Mouse (Mus musculus): ENCODE data around the gene Cep112. TPM values are rescaled to one million over a fixed set of nuclear protein-coding genes. Genes with fewer than 3 reads are reported as not detected.

Gene Cep112
- polyA plus RNA-seq, 1 experiment from 2014 or later = 14.6 TPM

DNA sequence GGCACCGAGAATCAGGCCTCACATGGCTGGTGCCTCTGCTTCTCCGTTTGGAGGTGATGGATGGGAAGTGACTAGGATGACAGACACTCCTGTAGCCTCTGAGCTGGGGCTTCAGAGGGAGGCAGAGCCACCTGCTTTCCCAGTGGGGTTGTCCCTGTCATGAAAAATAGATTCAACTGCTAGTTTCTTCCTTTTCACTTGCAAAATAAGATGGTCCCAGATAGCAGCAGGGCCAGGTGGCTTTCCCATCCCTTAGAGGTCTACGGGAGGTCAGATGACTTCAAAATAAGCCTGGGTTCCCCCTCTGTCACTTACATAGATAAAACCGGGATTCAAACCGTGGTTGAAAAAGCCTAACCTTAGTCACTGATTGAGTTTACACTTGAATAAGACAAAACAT lies 452.5 kb downstream of the Cep112 start:
- H3K4me3 ChIP-seq (ENCODE audit: low read depth, low read length) = no peak overlapping the region
- no peaks in the 10 kb centered on the region for H3K4me1 ChIP-seq (ENCODE audit: control insufficient read depth, insufficient read depth, low read length)
- DNase-seq (ENCODE audit: low spot score) (no peak), ATAC-seq (no peak)
- no peak overlapping the region for H3K9ac ChIP-seq (ENCODE audit: low read length)
- H3K27ac ChIP-seq (ENCODE audit: low read depth, low read length) = no peak overlapping the region
- H3K4me2 ChIP-seq (ENCODE audit: low read length) = no peak overlapping the region
- H3K9me3 ChIP-seq (replicated peaks; ENCODE audit: control insufficient read depth, low read length) = no peaks in the 10 kb centered on the region
- no peaks in the 10 kb centered on the region for H3K36me3 ChIP-seq (ENCODE audit: control insufficient read depth, insufficient read depth, low read length)
- WGBS = 85% methylated on average over 5 of the region's 5 CpGs
- H3K27me3 ChIP-seq (replicated peaks; ENCODE audit: control insufficient read depth, insufficient read depth, low read length) = no peaks in the 10 kb centered on the region

DNA sequence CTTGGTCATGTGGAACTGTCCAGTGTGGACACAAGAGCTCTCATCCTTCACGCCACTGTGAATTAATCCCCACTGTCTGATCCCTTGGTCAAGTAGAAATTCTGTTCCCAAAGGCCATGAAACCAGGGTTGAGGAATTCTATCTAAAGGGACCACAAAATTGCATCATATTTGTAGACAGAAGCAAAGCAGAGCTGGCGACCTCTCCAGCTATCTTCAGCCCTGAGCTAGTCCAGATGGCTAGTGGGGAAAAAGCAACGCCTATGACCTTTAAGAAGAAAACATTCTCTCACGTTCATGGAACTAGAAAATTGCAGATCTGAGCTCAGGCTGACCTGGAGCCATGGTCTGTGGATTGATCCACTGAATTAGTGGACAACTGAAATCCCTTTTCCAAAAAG lies 455.6 kb downstream of the Cep112 start:
- DNase-seq (ENCODE audit: low spot score) = no peak
- H3K9ac ChIP-seq (ENCODE audit: low read length) = no peak overlapping the region
- no peak overlapping the region for H3K4me3 ChIP-seq (ENCODE audit: low read depth, low read length)
- H3K36me3 ChIP-seq (ENCODE audit: control insufficient read depth, insufficient read depth, low read length) = no peaks in the 10 kb centered on the region
- H3K4me2 ChIP-seq (ENCODE audit: low read length) = no peak overlapping the region
- H3K27me3 ChIP-seq (replicated peaks; ENCODE audit: control insufficient read depth, insufficient read depth, low read length) = no peaks in the 10 kb centered on the region
- H3K27ac ChIP-seq (ENCODE audit: low read depth, low read length) = no peak overlapping the region
- no peaks in the 10 kb centered on the region for H3K4me1 ChIP-seq (ENCODE audit: control insufficient read depth, insufficient read depth, low read length)
- no peak for ATAC-seq
- WGBS = 92% methylated on average over 4 of the region's 4 CpGs
- H3K9me3 ChIP-seq (replicated peaks; ENCODE audit: control insufficient read depth, low read length) = no peaks in the 10 kb centered on the region

DNA sequence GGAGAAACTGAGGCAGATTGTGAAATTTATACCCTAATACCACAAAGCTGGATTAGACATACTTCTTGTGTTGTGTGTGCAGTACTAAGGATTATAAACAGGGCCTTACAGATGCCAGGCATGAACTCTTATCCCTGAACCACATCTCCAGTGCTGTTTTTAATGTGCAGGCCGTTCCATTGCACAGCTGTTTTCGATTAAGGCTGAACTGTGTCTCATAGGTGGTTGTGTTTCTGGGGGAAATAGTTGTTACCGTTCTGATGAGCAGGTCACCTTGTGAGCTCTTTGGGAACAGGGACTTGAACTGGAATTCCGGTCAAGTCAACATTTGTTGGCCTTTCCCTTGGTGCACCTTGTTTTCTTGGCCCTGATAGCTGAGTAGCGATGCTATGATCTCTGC lies 456.7 kb downstream of the Cep112 start:
- no peak overlapping the region for H3K4me2 ChIP-seq (ENCODE audit: low read length)
- H3K9ac ChIP-seq (ENCODE audit: low read length) = no peak overlapping the region
- H3K27me3 ChIP-seq (replicated peaks; ENCODE audit: control insufficient read depth, insufficient read depth, low read length) = no peaks in the 10 kb centered on the region
- H3K36me3 ChIP-seq (ENCODE audit: control insufficient read depth, insufficient read depth, low read length) = no peaks in the 10 kb centered on the region
- ATAC-seq (no peak), DNase-seq (ENCODE audit: low spot score) (no peak)
- no peak overlapping the region for H3K4me3 ChIP-seq (ENCODE audit: low read depth, low read length)
- 93% methylated on average over 5 of the region's 5 CpGs for WGBS
- H3K4me1 ChIP-seq (ENCODE audit: control insufficient read depth, insufficient read depth, low read length) = no peaks in the 10 kb centered on the region
- no peak overlapping the region for H3K27ac ChIP-seq (ENCODE audit: low read depth, low read length)
- no peaks in the 10 kb centered on the region for H3K9me3 ChIP-seq (replicated peaks; ENCODE audit: control insufficient read depth, low read length)

DNA sequence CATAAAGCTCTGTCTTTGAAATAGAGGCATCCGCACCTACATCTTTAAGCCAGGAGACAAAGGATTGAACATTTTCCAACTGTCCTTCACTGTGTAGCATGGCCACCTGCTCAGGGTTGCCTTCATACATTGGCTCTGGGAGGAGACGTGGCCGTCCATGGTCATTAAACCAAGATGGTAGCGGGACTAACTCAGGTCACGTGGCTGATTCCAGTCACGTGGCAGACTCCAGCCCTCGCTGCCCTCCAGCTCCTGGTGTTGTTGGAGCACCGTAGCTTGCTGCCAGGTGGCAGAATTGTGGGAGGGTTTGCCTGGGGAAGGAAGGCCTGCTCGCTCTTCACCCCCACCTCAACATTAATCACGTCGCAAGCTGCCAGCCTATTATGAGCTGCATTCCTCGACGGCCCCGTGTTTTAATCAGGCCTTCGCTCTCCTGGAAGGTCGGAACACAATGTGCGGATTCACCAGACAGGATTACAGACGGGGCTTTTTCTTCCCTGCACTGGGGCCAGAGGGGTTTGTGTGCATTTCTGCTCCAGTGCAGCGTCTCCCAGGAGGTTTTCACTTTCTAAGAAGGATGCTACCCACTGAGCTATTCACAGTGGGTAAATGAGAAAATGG lies 460.4 kb downstream of the Cep112 start:
- H3K27me3 ChIP-seq (replicated peaks; ENCODE audit: control insufficient read depth, insufficient read depth, low read length) = no peaks in the 10 kb centered on the region
- no peak overlapping the region for H3K4me2 ChIP-seq (ENCODE audit: low read length)
- peaks cover 3% of the 10 kb centered on the region; the same call in 1 of the 2 replicates for H3K4me1 ChIP-seq (ENCODE audit: control insufficient read depth, insufficient read depth, low read length)
- H3K27ac ChIP-seq (ENCODE audit: low read depth, low read length) = no peak overlapping the region
- peak; percentile 33 for DNase-seq (ENCODE audit: low spot score)
- 17% methylated on average over 19 of the region's 19 CpGs for WGBS
- no peak overlapping the region for H3K4me3 ChIP-seq (ENCODE audit: low read depth, low read length)
- H3K9ac ChIP-seq (ENCODE audit: low read length) = no peak overlapping the region
- no peaks in the 10 kb centered on the region for H3K36me3 ChIP-seq (ENCODE audit: control insufficient read depth, insufficient read depth, low read length)
- H3K9me3 ChIP-seq (replicated peaks; ENCODE audit: control insufficient read depth, low read length) = no peaks in the 10 kb centered on the region
- 0 out of 2 replicates have a peak, but pooled peaks have one; percentile 32 for ATAC-seq

DNA sequence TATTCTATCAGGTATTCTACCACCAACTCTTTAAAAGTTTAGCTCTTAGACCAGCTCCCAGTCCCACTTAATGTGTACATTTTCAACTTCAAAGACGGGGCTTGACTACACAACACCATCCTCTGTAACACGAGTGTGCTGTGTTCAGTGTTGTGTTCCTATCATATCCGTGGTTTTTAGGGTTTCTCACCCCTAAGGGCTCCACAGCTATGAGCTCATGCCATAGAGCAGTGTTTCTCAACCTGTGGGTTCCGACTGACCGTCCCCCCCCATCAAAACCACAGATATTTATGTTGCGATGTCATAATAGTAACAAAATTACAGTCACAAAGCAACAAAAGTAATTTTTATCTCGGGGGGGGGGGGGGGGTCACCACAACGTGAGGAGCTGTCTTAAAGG lies 461.1 kb downstream of the Cep112 start:
- Histone ChIP-seq H3K36me3 (ENCODE audit: control insufficient read depth, insufficient read depth, low read length) (no peaks in the 10 kb centered on the region), H3K9me3 (replicated peaks; ENCODE audit: control insufficient read depth, low read length) (no peaks in the 10 kb centered on the region), H3K9ac (ENCODE audit: low read length) (no peak overlapping the region), H3K4me1 (ENCODE audit: control insufficient read depth, insufficient read depth, low read length) (peaks cover 8% of the 10 kb centered on the region; the same call in 1 of the 2 replicates), H3K4me2 (ENCODE audit: low read length) (no peak overlapping the region), H3K27ac (ENCODE audit: low read depth, low read length) (no peak overlapping the region), H3K27me3 (replicated peaks; ENCODE audit: control insufficient read depth, insufficient read depth, low read length) (no peaks in the 10 kb centered on the region), H3K4me3 (ENCODE audit: low read depth, low read length) (no peak overlapping the region)
- ATAC-seq (no peak), DNase-seq (ENCODE audit: low spot score) (no peak)
- 54% methylated on average over 8 of the region's 8 CpGs for WGBS

DNA sequence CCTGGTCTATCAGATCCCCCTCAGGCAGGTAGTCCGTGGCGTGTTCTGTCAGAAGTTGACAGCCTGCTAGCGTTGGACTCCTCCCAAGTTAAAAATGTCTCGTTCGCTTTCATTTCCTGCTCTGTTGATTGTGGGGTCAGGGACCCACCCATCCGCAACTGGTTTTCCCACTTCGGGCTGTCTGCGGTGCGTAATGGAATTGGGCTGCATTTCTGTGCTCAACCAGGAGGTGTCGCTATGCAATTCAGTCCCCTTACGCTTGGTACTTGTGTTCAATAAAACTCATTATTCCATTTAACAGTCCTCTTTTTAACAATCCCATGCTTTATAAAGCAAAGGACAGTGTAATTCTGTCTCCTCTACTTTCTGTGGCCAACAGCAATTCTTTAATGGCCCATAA lies 464.1 kb downstream of the Cep112 start:
- 62% methylated on average over 11 of the region's 11 CpGs for WGBS
- Histone ChIP-seq H3K27me3 (replicated peaks; ENCODE audit: control insufficient read depth, insufficient read depth, low read length) (0 out of 2 replicates have a peak, but pooled peaks cover 2% of the 10 kb centered on the region), H3K9ac (ENCODE audit: low read length) (no peak overlapping the region), H3K36me3 (ENCODE audit: control insufficient read depth, insufficient read depth, low read length) (no peaks in the 10 kb centered on the region), H3K4me1 (ENCODE audit: control insufficient read depth, insufficient read depth, low read length) (peaks cover 23% of the 10 kb centered on the region), H3K27ac (ENCODE audit: low read depth, low read length) (no peak overlapping the region), H3K9me3 (replicated peaks; ENCODE audit: control insufficient read depth, low read length) (no peaks in the 10 kb centered on the region), H3K4me3 (ENCODE audit: low read depth, low read length) (no peak overlapping the region), H3K4me2 (ENCODE audit: low read length) (no peak overlapping the region)
- ATAC-seq = no peak
- DNase-seq (ENCODE audit: low spot score) = no peak

DNA sequence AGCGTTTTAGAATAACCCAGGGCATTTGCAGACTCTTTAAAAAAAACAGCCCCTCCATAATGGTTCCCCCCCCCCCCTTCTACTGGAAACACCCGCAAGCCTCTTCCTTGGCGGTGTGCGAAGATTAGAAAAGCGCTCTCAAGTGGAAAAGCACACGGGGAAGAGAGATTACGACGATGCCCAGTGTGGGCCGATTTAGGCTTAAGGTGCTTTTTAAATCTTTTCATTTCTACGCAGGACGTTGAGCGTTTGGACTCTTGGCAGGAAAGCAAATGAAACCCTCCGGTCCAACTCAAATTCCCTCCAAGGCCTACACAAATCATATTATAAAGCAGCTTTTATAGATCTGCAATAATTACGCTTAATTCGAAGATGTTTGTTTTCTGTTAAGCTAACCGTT lies 465.6 kb downstream of the Cep112 start:
- peak; percentile 38 for DNase-seq (ENCODE audit: low spot score)
- Histone ChIP-seq H3K4me3 (ENCODE audit: low read depth, low read length) (peak overlapping the region; percentile 25), H3K27ac (ENCODE audit: low read depth, low read length) (peak overlapping the region; percentile 18; the same call in 1 of the 2 replicates)

DNA sequence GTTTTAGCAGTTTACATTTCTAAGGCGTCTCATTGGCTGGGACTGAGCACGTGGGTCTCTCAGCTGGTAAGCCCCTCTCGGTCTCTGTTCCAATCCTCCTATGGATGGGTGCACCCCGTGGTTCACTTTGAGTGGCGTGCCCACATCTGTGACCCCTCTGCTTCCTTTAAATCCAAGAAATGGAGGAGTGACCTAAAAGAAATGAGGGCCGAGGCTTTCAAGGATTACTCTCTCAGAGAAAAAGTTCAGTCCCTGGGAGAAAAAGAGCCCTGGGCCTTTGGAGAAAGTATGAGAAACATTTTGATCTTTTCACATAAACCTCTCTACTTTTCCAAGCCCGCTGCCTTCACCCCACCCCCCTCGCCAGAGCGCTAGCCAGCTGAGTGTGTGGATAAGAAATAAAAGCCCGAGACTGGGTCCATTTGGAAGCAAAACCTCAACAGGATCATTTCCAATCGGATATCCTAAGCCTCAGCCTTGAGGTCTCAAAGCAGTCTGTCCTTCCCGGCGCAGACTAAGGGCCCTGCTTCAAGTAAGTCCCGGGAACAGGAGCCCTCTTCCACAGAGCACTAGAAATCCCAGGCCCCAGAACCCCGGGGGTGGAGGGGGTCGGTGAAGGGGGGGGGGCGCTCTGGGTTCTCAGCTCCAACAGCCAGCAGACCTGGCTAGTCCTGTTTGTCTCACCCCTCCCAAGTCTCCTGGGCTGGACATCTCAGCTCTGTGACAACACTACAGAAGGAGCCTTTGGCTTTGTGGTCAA lies 466.3 kb downstream of the Cep112 start:
- DNase-seq (ENCODE audit: low spot score) = peak; percentile 84
- peak overlapping the region; percentile 59 for H3K4me2 ChIP-seq (ENCODE audit: low read length)
- ATAC-seq = peak; percentile 97
- peak overlapping the region; percentile 70; the same call in 1 of the 2 replicates for H3K27ac ChIP-seq (ENCODE audit: low read depth, low read length)
- H3K4me3 ChIP-seq (ENCODE audit: low read depth, low read length) = peak overlapping the region; percentile 25
- under 1% methylated on average over 17 of the region's 17 CpGs for WGBS
- peak overlapping the region; percentile 47 for H3K9ac ChIP-seq (ENCODE audit: low read length)
- 0 out of 2 replicates have a peak, but pooled peaks cover 2% of the 10 kb centered on the region for H3K27me3 ChIP-seq (replicated peaks; ENCODE audit: control insufficient read depth, insufficient read depth, low read length)
- peaks cover 23% of the 10 kb centered on the region for H3K4me1 ChIP-seq (ENCODE audit: control insufficient read depth, insufficient read depth, low read length)
- H3K36me3 ChIP-seq (ENCODE audit: control insufficient read depth, insufficient read depth, low read length) = no peaks in the 10 kb centered on the region
- H3K9me3 ChIP-seq (replicated peaks; ENCODE audit: control insufficient read depth, low read length) = no peaks in the 10 kb centered on the region

More for the DNA sequence above, 465.6 kb downstream of the Cep112 start:
- Histone ChIP-seq H3K27me3 (replicated peaks; ENCODE audit: control insufficient read depth, insufficient read depth, low read length) (0 out of 2 replicates have a peak, but pooled peaks cover 2% of the 10 kb centered on the region), H3K9ac (ENCODE audit: low read length) (peak overlapping the region; percentile 48), H3K4me2 (ENCODE audit: low read length) (peak overlapping the region; percentile 59), H3K9me3 (replicated peaks; ENCODE audit: control insufficient read depth, low read length) (no peaks in the 10 kb centered on the region), H3K36me3 (ENCODE audit: control insufficient read depth, insufficient read depth, low read length) (no peaks in the 10 kb centered on the region), H3K4me1 (ENCODE audit: control insufficient read depth, insufficient read depth, low read length) (peaks cover 23% of the 10 kb centered on the region)
- 9% methylated on average over 16 of the region's 16 CpGs for WGBS
- peak; percentile 35; the same call in 1 of the 2 replicates for ATAC-seq

Measured in forebrain, embryonic 14.5 days (tissue).